Mouse (Mus musculus) C2C12 (cell line): ENCODE results near the gene Tdpoz4.
"Not testable (repeated sequence)": the region's sequence is repeated elsewhere in the genome, so short reads cannot be mapped to it uniquely, and the experiment has no call there.

Experiments
- CTCF ChIP-seq: IDR thresholded peaks from one replicate; pipeline ENCODE4 v1.5.1; 2011; ENCODE audit not compliant: control insufficient read depth, insufficient read depth, insufficient read length
- MYOG ChIP-seq: IDR thresholded peaks from one replicate; pipeline ENCODE4 v1.6.1; 2011; ENCODE audit not compliant: control insufficient read depth, insufficient read length; ENCODE audit errors: extremely low read depth

DNA sequence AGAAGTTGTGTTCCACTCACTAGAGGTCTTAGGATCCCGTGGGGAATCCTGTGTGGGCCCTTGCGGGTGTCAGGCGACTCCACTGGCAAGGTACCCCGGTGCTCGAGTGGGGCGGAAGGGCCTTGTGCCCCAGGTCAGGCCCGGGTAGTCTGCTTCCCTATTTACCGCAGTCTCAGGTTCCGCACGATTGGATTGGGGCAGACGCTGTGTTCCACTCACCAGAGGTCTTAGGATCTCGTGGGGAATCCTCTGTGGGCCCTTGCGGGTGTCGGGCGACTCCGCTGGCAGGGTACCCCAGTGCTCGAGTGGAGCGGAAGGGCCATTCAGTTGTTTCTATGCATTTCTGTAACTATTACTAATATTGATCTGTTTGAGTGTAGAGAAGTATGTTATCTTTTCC lies 42.2 kb upstream of the Tdpoz4 start:
- not testable (repeated sequence) for TF ChIP-seq CTCF, MYOG
